Mouse (Mus musculus) testis, adult 2 months (tissue): ENCODE results near the gene Ndrg3.

Source experiments
- CTCF ChIP-seq: fragments of 200-500 bp; IDR thresholded peaks from 2 replicates; pipeline ENCODE4 v1.5.1; 2012; ENCODE audit warnings: low read depth, mild to moderate bottlenecking, inconsistent platforms, low read length, moderate library complexity; ENCODE audit not compliant: control insufficient read depth, insufficient read depth, insufficient replicate concordance
- POLR2A ChIP-seq: fragments of 200-500 bp; IDR thresholded peaks from 2 replicates; pipeline ENCODE4 v1.6.1; 2012; ENCODE audit warnings: low read depth, mild to moderate bottlenecking, inconsistent platforms, low read length, moderate library complexity; ENCODE audit not compliant: control insufficient read depth

- TF ChIP-seq CTCF = no peak
- no peak for TF ChIP-seq POLR2A
These were observed 60.4 kb downstream of the Ndrg3 start for GRCm38 (mm10) chr2:156931421-156931820.
